Mouse (Mus musculus): ENCODE measurements around the gene Ndufs5. TPM values are rescaled to one million over a fixed set of nuclear protein-coding genes. Genes with fewer than 3 reads are reported as not detected.

Gene Ndufs5
- polyA plus RNA-seq, 1 experiment from 2014 or later, result 378 TPM

- no peak for DNase-seq (ENCODE audit: low spot score)
- Histone ChIP-seq H3K4me1 (replicated peaks) (peaks cover 58% of the 10 kb centered on the region), H3K27me3 (ENCODE audit: insufficient read depth, poor library complexity, severe bottlenecking) (no peaks in the 10 kb centered on the region), H3K27ac (peak overlapping the region; percentile 100), H3K4me3 (peak overlapping the region; percentile 93), H3K36me3 (peaks cover 15% of the 10 kb centered on the region; the same call in 1 of the 2 replicates), H3K9me3 (no peaks in the 10 kb centered on the region)
- 1% methylated on average over 12 of the region's 12 CpGs for WGBS
Observed at GRCm38 (mm10) chr4:123663688-123663965, 54.4 kb downstream of the Ndufs5 start.

- 2% methylated on average over 15 of the region's 15 CpGs for WGBS
- peak overlapping the region; percentile 93 for H3K4me3 ChIP-seq
- no peaks in the 10 kb centered on the region for H3K27me3 ChIP-seq (ENCODE audit: insufficient read depth, poor library complexity, severe bottlenecking)
- peak; percentile 56 for DNase-seq (ENCODE audit: low spot score)
- H3K9me3 ChIP-seq, result no peaks in the 10 kb centered on the region
- H3K36me3 ChIP-seq, result peaks cover 15% of the 10 kb centered on the region; the same call in 1 of the 2 replicates
- H3K4me1 ChIP-seq (replicated peaks), result peaks cover 58% of the 10 kb centered on the region
- peak overlapping the region; percentile 100 for H3K27ac ChIP-seq
Observed at GRCm38 (mm10) chr4:123662914-123663687, 54.9 kb downstream of the Ndufs5 start.

Other genes with a start within 250 kb of the Ndufs5 start
- gene Macf1, start 33.8 kb downstream of the Ndufs5 start, polyA plus RNA-seq (2016; fragmentation: Nextera tagmentation; extraction: Ambion mirVana), result 36.5 and 42.3 TPM in 2 replicates
- 66.7 and 78.6 TPM in 2 replicates for gene Akirin1, start 32.1 kb upstream of the Ndufs5 start, polyA plus RNA-seq (2016; fragmentation: Nextera tagmentation; extraction: Ambion mirVana)
- gene Rhbdl2, start 69.7 kb upstream of the Ndufs5 start, polyA plus RNA-seq (2016; fragmentation: Nextera tagmentation; extraction: Ambion mirVana), result 0.25 and 0.38 TPM in 2 replicates
- gene 4933427I04Rik, start 141.5 kb upstream of the Ndufs5 start, polyA plus RNA-seq (2016; fragmentation: Nextera tagmentation; extraction: Ambion mirVana), result 0.10 and 0.16 TPM in 2 replicates
- 56.1 and 72.2 TPM in 2 replicates for gene Mycbp, start 186.6 kb upstream of the Ndufs5 start, polyA plus RNA-seq (2016; fragmentation: Nextera tagmentation; extraction: Ambion mirVana)
- gene Rragc, start 199.2 kb upstream of the Ndufs5 start, polyA plus RNA-seq (2016; fragmentation: Nextera tagmentation; extraction: Ambion mirVana), result 40.6 and 47.1 TPM in 2 replicates
- gene 4930535I16Rik, start 199.8 kb upstream of the Ndufs5 start, polyA plus RNA-seq (2016; fragmentation: Nextera tagmentation; extraction: Ambion mirVana), result not detected in 2 replicates